16 mouse cellular contexts compared by ENCODE assay signal in the genomic region with DNA sequence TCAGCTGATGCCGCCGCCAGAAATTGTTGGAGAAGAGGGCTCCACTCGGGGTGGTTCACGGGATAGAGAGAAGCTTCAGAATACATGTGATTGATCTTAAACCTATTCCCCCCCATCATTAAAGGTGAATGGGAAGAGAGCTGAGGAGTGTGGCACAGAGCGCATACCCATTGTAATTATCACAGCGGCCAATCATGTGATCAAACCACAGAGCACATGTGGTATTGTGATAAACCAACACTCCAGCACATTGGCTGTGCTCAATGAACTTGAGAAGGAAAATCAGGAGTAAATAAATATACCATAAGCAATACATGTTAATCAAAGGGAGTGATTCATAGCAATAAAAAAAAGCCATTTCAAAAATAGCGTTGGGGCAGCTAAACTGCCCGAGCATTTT.
"Had no signal": no experiment of that assay in that cellular context is flagged by ENCODE, and none has a peak within 500 bp of the region (broad histone marks: within the 10 kb centered on the region; RNA-seq: fewer than 3 reads in every experiment).

No protein-coding gene starts in this region.

- H3K36me3 ChIP-seq: neural tube, embryonic 13.5 days; neural tube, embryonic 15.5 days; stomach, embryonic 15.5 days had no signal

- H3K4me1 ChIP-seq: neural tube, embryonic 13.5 days; neural tube, embryonic 15.5 days; stomach, embryonic 15.5 days had no signal

- DNase-seq: retina, postnatal 1 day; right cerebral cortex, adult 18-20 months; right cerebral cortex, postnatal 14 days; right cerebral cortex, postnatal 25 days; right cerebral cortex, postnatal 4 days; spleen, adult 18-20 months; thymus, adult 18-20 months; thymus, adult 2 months; thymus, postnatal 14 days; thymus, postnatal 25 days; thymus, postnatal 36 days; thymus, postnatal 4 days had no signal

- H3K9me3 ChIP-seq: neural tube, embryonic 13.5 days; neural tube, embryonic 15.5 days; stomach, embryonic 15.5 days had no signal

- H3K9ac ChIP-seq: neural tube, embryonic 13.5 days; neural tube, embryonic 15.5 days; stomach, embryonic 15.5 days had no signal

- H3K27ac ChIP-seq: neural tube, embryonic 13.5 days; neural tube, embryonic 15.5 days; stomach, embryonic 15.5 days; stomach, postnatal 0 days had no signal

- H3K27me3 ChIP-seq: neural tube, embryonic 13.5 days; neural tube, embryonic 15.5 days; stomach, embryonic 15.5 days had no signal

- H3K4me3 ChIP-seq: neural tube, embryonic 13.5 days; neural tube, embryonic 15.5 days; stomach, embryonic 15.5 days had no signal
